Mouse (Mus musculus): ENCODE results near the gene Chst5. TPM values are rescaled to one million over a fixed set of nuclear protein-coding genes. Genes with fewer than 3 reads are reported as not detected.

Gene Chst5
- polyA plus RNA-seq, 1 experiment from 2014 or later = 3.2 TPM

DNA sequence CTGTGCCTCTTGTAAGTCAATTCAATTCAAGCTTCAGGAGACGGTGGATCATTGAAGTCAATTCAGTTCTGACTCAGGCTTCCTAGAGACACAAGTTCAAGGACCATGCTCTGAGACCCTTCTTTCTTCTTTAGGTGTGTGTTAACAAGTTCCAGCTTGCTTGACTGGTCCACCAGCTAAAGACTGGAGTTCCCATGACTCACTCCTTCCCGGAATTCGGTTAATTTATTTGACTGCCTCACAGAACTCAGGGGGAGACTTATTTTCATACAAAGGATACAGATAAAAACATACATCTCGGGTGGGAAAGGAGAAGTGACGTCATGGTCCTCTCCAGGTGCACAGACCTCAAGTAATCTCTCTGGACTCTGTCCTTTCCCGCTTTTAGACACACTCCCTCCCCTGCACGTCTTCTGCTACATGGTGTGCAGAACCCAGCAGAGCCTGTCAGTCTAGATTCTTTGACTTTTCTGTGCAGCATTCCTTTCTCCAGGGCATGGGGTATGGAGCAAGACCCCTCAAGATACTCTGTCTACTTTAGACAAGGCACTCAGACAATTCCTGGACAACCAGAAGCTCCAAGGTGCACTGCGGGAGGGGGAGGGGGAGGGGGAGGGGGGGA, 4.6 kb downstream of the Chst5 start:
- no peak overlapping the region for H3K9ac ChIP-seq (replicated peaks; ENCODE audit: low read depth, low read length)
- no peaks in the 10 kb centered on the region for H3K9me3 ChIP-seq (ENCODE audit: control insufficient read depth, low read length)
- H3K4me3 ChIP-seq (ENCODE audit: low read depth, low read length) = no peak overlapping the region
- no peak overlapping the region for H3K27ac ChIP-seq (ENCODE audit: low read depth, low read length)
- no peaks in the 10 kb centered on the region for H3K27me3 ChIP-seq (ENCODE audit: control insufficient read depth, insufficient read depth, low read length)
- no peaks in the 10 kb centered on the region for H3K36me3 ChIP-seq (ENCODE audit: control insufficient read depth, insufficient read depth, low read length)
- H3K4me2 ChIP-seq (ENCODE audit: low read depth, low read length) = no peak overlapping the region
- no peak for ATAC-seq (ENCODE audit: low read depth)
- H3K4me1 ChIP-seq (ENCODE audit: control insufficient read depth, insufficient read depth, low read length) = 0 out of 2 replicates have a peak, but pooled peaks cover 2% of the 10 kb centered on the region
- WGBS = 78% methylated on average over 7 of the region's 8 CpGs

DNA sequence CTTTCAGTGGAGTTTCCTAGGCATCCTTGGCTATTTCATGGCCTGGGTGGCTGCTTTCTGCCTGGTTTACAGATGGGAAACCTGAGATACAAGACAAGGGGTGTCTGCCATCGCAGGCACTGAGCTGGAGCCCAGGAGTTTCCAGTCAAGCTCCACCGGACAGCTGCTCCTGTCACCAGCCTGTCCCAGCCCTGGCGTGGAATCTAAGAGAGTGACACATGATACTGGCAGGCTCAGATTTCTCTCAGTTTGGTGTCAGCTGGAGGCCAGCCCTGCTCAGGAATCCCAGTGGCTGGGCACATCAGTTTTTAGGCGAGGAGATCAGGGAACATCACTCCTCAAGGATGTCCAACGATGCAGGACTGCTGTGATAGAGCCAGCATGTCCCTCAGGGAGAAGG, 8.2 kb downstream of the Chst5 start:
- WGBS = 45% methylated on average over 5 of the region's 5 CpGs
- Histone ChIP-seq H3K9me3 (ENCODE audit: control insufficient read depth, low read length) (no peaks in the 10 kb centered on the region), H3K4me3 (ENCODE audit: low read depth, low read length) (no peak overlapping the region), H3K36me3 (ENCODE audit: control insufficient read depth, insufficient read depth, low read length) (no peaks in the 10 kb centered on the region), H3K4me2 (ENCODE audit: low read depth, low read length) (no peak overlapping the region), H3K27me3 (ENCODE audit: control insufficient read depth, insufficient read depth, low read length) (no peaks in the 10 kb centered on the region), H3K27ac (ENCODE audit: low read depth, low read length) (no peak overlapping the region), H3K4me1 (ENCODE audit: control insufficient read depth, insufficient read depth, low read length) (no peaks in the 10 kb centered on the region), H3K9ac (replicated peaks; ENCODE audit: low read depth, low read length) (no peak overlapping the region)
- ATAC-seq (ENCODE audit: low read depth) = no peak

DNA sequence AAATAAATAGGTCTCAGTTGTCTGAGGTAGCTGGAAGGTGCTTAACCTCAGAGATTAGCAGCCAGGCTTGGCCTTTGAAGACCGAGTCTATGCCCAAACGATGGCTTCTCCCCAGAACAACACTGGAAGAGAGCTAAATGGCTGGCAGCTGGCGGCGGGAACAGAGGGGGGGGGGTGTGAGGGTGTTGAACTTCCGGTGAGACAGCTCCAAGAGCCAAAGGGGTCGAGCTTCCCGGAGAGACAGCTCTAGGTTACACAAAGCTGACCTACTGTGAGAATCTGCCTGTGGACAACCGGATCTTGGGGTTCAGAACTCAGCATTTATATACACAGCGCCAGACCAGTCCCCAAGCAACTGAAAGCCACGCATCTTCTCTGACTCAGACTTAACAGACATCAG, 11.7 kb downstream of the Chst5 start:
- 46% methylated on average over 10 of the region's 10 CpGs for WGBS

DNA sequence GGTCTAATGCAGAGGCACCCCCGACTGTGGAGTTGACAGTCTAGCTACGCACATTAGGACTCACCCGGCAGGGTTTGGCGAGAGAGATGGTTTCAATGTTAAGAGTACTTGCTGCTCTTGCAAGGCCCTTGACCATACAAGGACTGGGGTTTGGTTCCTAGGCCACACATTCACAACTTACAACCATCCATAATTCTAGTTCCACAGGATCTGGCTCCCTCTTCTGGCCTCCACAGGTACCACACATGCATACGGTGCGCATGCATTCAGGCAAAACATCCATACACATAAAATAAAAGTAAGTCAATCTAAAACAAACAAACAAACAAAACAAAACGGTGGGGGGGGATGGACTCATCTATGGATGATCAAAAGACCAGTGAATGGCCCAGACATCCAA, 15.3 kb downstream of the Chst5 start:
- 92% methylated on average over 7 of the region's 7 CpGs for WGBS
- no peak overlapping the region for H3K4me3 ChIP-seq (ENCODE audit: low read depth, low read length)
- H3K9ac ChIP-seq (replicated peaks; ENCODE audit: low read depth, low read length) = no peak overlapping the region
- no peaks in the 10 kb centered on the region for H3K36me3 ChIP-seq (ENCODE audit: control insufficient read depth, insufficient read depth, low read length)
- H3K27me3 ChIP-seq (ENCODE audit: control insufficient read depth, insufficient read depth, low read length) = peaks cover 14% of the 10 kb centered on the region
- H3K4me1 ChIP-seq (ENCODE audit: control insufficient read depth, insufficient read depth, low read length) = no peaks in the 10 kb centered on the region
- ATAC-seq (ENCODE audit: low read depth) = no peak
- H3K27ac ChIP-seq (ENCODE audit: low read depth, low read length) = no peak overlapping the region
- no peak overlapping the region for H3K4me2 ChIP-seq (ENCODE audit: low read depth, low read length)
- H3K9me3 ChIP-seq (ENCODE audit: control insufficient read depth, low read length) = no peaks in the 10 kb centered on the region

More for the DNA sequence above, 11.7 kb downstream of the Chst5 start:
- no peaks in the 10 kb centered on the region for H3K9me3 ChIP-seq (ENCODE audit: control insufficient read depth, low read length)
- no peaks in the 10 kb centered on the region for H3K36me3 ChIP-seq (ENCODE audit: control insufficient read depth, insufficient read depth, low read length)
- no peaks in the 10 kb centered on the region for H3K27me3 ChIP-seq (ENCODE audit: control insufficient read depth, insufficient read depth, low read length)
- no peaks in the 10 kb centered on the region for H3K4me1 ChIP-seq (ENCODE audit: control insufficient read depth, insufficient read depth, low read length)
- H3K9ac ChIP-seq (replicated peaks; ENCODE audit: low read depth, low read length) = no peak overlapping the region
- no peak overlapping the region for H3K27ac ChIP-seq (ENCODE audit: low read depth, low read length)
- H3K4me2 ChIP-seq (ENCODE audit: low read depth, low read length) = no peak overlapping the region
- no peak for ATAC-seq (ENCODE audit: low read depth)
- no peak overlapping the region for H3K4me3 ChIP-seq (ENCODE audit: low read depth, low read length)

DNA sequence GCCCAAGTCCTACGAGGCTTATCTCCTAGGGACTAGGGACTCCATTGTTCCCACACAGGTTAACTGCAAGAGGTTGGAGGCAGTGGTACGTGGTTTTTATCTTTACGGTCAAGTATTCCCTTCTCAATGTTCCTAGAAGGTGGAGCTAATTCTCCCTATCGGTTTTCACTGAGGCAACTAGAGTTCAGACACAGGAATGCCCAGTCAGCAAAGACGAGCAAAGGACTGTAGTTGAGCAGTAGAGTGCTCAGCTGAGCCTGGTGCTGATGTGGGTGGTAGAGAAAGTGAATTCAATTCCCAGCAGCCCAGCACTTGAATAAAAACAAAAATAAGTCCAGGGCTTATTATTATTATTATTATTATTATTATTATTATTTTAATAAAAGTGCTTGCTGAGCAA, 17.6 kb downstream of the Chst5 start:
- 69% methylated on average over 5 of the region's 5 CpGs for WGBS
- Histone ChIP-seq H3K27ac (ENCODE audit: low read depth, low read length) (no peak overlapping the region), H3K4me2 (ENCODE audit: low read depth, low read length) (no peak overlapping the region), H3K9ac (replicated peaks; ENCODE audit: low read depth, low read length) (no peak overlapping the region), H3K4me3 (ENCODE audit: low read depth, low read length) (no peak overlapping the region), H3K27me3 (ENCODE audit: control insufficient read depth, insufficient read depth, low read length) (peaks cover 26% of the 10 kb centered on the region), H3K9me3 (ENCODE audit: control insufficient read depth, low read length) (no peaks in the 10 kb centered on the region), H3K4me1 (ENCODE audit: control insufficient read depth, insufficient read depth, low read length) (no peaks in the 10 kb centered on the region), H3K36me3 (ENCODE audit: control insufficient read depth, insufficient read depth, low read length) (no peaks in the 10 kb centered on the region)
- no peak for ATAC-seq (ENCODE audit: low read depth)

DNA sequence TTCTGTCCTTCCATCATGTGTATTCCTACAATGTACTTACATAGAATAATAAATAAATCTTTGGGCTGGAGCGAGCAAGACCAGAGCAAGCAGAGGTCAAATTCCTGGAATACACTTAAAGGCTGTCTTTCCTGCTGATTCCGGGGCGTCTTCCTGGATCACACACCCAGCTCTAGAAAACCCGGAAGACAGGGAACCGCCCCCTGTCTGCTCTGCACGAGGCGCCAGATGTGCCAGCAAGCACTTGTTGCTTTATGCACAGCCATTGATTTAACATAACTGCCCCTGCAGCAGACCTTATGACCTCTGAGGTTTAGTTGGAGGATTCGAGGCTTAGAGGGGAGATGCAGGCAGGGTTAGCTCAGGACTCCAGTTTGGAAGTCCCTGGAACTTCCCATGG, 18.3 kb downstream of the Chst5 start:
- H3K27me3 ChIP-seq (ENCODE audit: control insufficient read depth, insufficient read depth, low read length) = peaks cover 26% of the 10 kb centered on the region
- 34% methylated on average over 8 of the region's 8 CpGs for WGBS

DNA sequence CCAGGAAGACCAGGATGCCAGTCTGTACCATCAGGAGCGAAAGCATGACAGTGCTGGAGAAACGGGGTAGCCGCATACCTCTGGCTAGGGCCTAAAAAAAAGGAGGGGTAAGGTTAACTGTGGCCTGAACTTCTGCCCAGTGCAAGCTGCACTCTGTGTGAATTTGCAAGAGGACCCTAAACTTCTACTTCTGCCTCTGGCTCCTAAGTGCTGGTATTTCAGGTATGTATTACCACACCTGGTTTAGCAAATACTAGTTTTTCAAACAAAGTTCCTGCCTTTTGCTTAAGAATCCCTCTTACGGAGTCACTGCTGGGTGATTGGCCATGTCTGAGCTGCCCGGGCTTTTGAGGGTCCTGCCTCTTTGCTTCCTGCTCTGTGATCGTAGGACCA, 19.3 kb downstream of the Chst5 start:
- Histone ChIP-seq H3K9ac (replicated peaks; ENCODE audit: low read depth, low read length) (no peak overlapping the region), H3K4me1 (ENCODE audit: control insufficient read depth, insufficient read depth, low read length) (no peaks in the 10 kb centered on the region), H3K4me2 (ENCODE audit: low read depth, low read length) (no peak overlapping the region), H3K36me3 (ENCODE audit: control insufficient read depth, insufficient read depth, low read length) (no peaks in the 10 kb centered on the region), H3K27me3 (ENCODE audit: control insufficient read depth, insufficient read depth, low read length) (peaks cover 26% of the 10 kb centered on the region), H3K27ac (ENCODE audit: low read depth, low read length) (no peak overlapping the region), H3K9me3 (ENCODE audit: control insufficient read depth, low read length) (no peaks in the 10 kb centered on the region), H3K4me3 (ENCODE audit: low read depth, low read length) (no peak overlapping the region)
- ATAC-seq (ENCODE audit: low read depth) = no peak
- WGBS = 60% methylated on average over 6 of the region's 6 CpGs

More for the DNA sequence above, 18.3 kb downstream of the Chst5 start:
- Histone ChIP-seq H3K4me3 (ENCODE audit: low read depth, low read length) (no peak overlapping the region), H3K27ac (ENCODE audit: low read depth, low read length) (no peak overlapping the region), H3K9ac (replicated peaks; ENCODE audit: low read depth, low read length) (no peak overlapping the region), H3K4me2 (ENCODE audit: low read depth, low read length) (no peak overlapping the region), H3K9me3 (ENCODE audit: control insufficient read depth, low read length) (no peaks in the 10 kb centered on the region), H3K36me3 (ENCODE audit: control insufficient read depth, insufficient read depth, low read length) (no peaks in the 10 kb centered on the region), H3K4me1 (ENCODE audit: control insufficient read depth, insufficient read depth, low read length) (no peaks in the 10 kb centered on the region)
- ATAC-seq (ENCODE audit: low read depth) = no peak

DNA sequence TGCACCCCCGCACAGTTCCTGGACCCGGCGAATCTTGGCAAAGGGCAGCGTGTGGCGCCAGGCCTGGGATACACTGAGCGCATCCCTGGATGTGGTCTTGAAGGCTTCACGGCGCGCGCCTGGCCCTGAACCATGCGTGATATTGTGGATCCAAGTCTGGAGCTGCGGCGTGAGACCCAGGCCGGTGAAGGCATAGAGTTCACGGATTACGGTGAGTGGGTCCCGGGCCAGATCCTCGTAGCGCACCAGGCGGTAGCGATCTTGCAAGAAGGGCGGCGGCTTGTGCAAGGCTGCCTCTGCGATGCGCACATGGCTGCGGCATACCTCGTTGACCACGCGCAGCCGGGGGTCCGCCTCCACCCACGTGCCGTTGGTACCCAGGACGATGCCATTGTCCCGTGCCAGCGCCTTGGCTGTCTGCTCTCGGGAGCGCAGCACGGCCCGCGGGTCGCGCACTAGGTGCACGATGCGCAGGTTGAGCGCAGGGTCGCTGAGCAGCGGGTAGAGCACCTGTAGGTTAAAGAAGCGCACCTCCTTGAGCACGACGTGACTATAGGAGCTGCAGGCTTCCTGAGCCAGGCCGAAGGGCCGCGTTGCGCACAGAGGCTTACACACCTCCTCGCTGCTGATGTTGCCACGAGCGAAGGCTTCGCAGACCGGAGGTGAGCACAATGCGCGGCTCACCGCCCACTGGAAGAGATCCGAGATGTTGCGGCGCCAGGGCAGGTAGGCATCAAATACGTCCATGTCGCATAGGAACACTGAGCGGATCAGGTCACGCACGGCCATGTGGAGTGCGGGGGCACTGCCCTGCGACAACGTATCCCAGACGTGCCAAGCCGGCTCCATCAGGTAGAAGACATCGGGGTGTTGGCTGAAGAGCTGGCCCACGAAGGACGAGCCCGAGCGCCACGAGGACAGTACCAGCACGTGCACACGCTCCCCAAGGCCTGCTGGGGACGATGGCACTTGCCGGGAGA, 20.0 kb downstream of the Chst5 start:
- 11% methylated on average over 86 of the region's 86 CpGs for WGBS
- Histone ChIP-seq H3K9me3 (ENCODE audit: control insufficient read depth, low read length) (no peaks in the 10 kb centered on the region), H3K9ac (replicated peaks; ENCODE audit: low read depth, low read length) (no peak overlapping the region), H3K4me3 (ENCODE audit: low read depth, low read length) (peak overlapping the region; percentile 21; the same call in 1 of the 2 replicates), H3K27ac (ENCODE audit: low read depth, low read length) (no peak overlapping the region), H3K4me1 (ENCODE audit: control insufficient read depth, insufficient read depth, low read length) (no peaks in the 10 kb centered on the region), H3K36me3 (ENCODE audit: control insufficient read depth, insufficient read depth, low read length) (no peaks in the 10 kb centered on the region), H3K27me3 (ENCODE audit: control insufficient read depth, insufficient read depth, low read length) (peaks cover 26% of the 10 kb centered on the region), H3K4me2 (ENCODE audit: low read depth, low read length) (peak overlapping the region; percentile 48)
- ATAC-seq (ENCODE audit: low read depth) = peak; percentile 34; the same call in 1 of the 2 replicates

DNA sequence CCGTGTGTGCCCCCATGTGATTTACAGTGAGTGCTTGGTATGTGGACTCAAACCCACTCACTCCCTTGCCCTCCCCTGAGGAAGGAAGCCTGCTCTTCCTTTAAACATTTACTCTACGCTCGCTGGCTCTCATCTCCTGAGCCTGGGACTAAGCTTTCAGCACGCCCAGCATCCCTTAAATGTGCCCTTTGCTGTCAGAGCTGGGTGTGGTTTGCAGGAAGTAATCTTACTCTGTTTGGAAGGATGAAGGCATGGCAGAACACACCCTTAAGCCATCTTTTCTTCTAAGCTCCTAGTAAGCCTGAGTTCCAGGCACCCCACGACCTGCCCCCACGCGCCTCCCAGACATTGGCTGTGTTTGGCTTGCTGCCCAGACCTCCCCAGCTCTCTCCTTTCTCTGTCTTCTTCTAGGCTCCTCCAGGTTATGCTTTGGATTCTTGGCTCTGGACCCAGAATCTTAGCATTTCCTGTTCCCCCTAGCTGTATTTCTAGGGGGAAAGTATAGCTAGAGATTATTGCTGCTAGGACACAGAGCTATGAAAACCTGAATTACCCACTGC, 22.1 kb downstream of the Chst5 start:
- Histone ChIP-seq H3K4me3 (ENCODE audit: low read depth, low read length) (no peak overlapping the region), H3K27ac (ENCODE audit: low read depth, low read length) (no peak overlapping the region), H3K9ac (replicated peaks; ENCODE audit: low read depth, low read length) (no peak overlapping the region), H3K36me3 (ENCODE audit: control insufficient read depth, insufficient read depth, low read length) (no peaks in the 10 kb centered on the region), H3K27me3 (ENCODE audit: control insufficient read depth, insufficient read depth, low read length) (peaks cover 26% of the 10 kb centered on the region), H3K4me2 (ENCODE audit: low read depth, low read length) (no peak overlapping the region), H3K9me3 (ENCODE audit: control insufficient read depth, low read length) (no peaks in the 10 kb centered on the region), H3K4me1 (ENCODE audit: control insufficient read depth, insufficient read depth, low read length) (no peaks in the 10 kb centered on the region)
- no peak for ATAC-seq (ENCODE audit: low read depth)
- 48% methylated on average over 7 of the region's 7 CpGs for WGBS

All from neural tube, embryonic 14.5 days (tissue).